Mouse (Mus musculus) midbrain, embryonic 11.5 days (tissue): ENCODE measurements around the gene Trub1. TPM values are rescaled to one million over a fixed set of nuclear protein-coding genes. Genes with fewer than 3 reads are reported as not detected.

Experiments used
- ATAC-seq: fragments of 200-750 bp; cut with Nextera tagmentation; 2 replicates; pipeline ENCODE4 v1.8.0; 2017; ENCODE audit warnings: moderate TSS enrichment, moderate library complexity; ENCODE audit not compliant: low FRiP score
- DNase-seq: peaks from one replicate; pipeline ENCODE4 v3.0.0; 2015; ENCODE audit warnings: low spot score; ENCODE audit errors: missing footprints
- H3K27ac ChIP-seq: fragments of 300-500 bp; sonication (generic); 2 replicates; pipeline ENCODE4 v1.5.1; 2014; ENCODE audit warnings: low read depth, low read length
- H3K27me3 ChIP-seq: fragments of 300-500 bp; sonication (generic); 2 replicates; pipeline ENCODE4 v1.6.1; 2014; ENCODE audit warnings: mild to moderate bottlenecking, low read length, moderate library complexity, mixed read lengths; ENCODE audit not compliant: control insufficient read depth, insufficient read depth
- H3K36me3 ChIP-seq: fragments of 300-500 bp; sonication (generic); 2 replicates; pipeline ENCODE4 v1.6.1; 2014; ENCODE audit warnings: mild to moderate bottlenecking, low read length, moderate library complexity, mixed read lengths; ENCODE audit not compliant: control insufficient read depth, insufficient read depth
- H3K4me1 ChIP-seq: fragments of 300-500 bp; sonication (generic); 2 replicates; pipeline ENCODE4 v1.6.1; 2014; ENCODE audit warnings: low read length; ENCODE audit not compliant: control insufficient read depth, insufficient read depth
- H3K4me2 ChIP-seq: fragments of 300-500 bp; sonication (generic); 2 replicates; pipeline ENCODE4 v1.6.1; 2014; ENCODE audit warnings: mild to moderate bottlenecking, moderate library complexity
- H3K4me3 ChIP-seq: fragments of 300-500 bp; sonication (generic); 2 replicates; pipeline ENCODE4 v1.5.1; 2014; ENCODE audit warnings: low read depth, low read length
- H3K9ac ChIP-seq: fragments of 300-500 bp; sonication (generic); 2 replicates; pipeline ENCODE4 v1.6.1; 2014; ENCODE audit warnings: low read length
- H3K9me3 ChIP-seq: fragments of 300-500 bp; sonication (generic); 2 replicates; pipeline ENCODE4 v1.6.1; 2016; ENCODE audit warnings: low read length; ENCODE audit not compliant: control insufficient read depth
- WGBS: fragments of 180-500 bp; shearing (Covaris S2); extraction: QIAGEN DNeasy Blood & Tissue Kit; methylation state at CpG from one replicate; pipeline ENCODE4 v1.1.7; 2014; 5-methylcytosine and 5-hydroxymethylcytosine counted together
- polyA plus RNA-seq: library from polyadenylated mRNA; unstranded; fragments of >200 nt; fragmentation: Nextera tagmentation; extraction: Ambion mirVana; gene quantifications from 2 replicates; pipeline ENCODE4 v1.2.1, GENCODE M21; 2014

Trub1 gene
- polyA plus RNA-seq, 1 experiment from 2014 or later, result 16.4 TPM

DNA sequence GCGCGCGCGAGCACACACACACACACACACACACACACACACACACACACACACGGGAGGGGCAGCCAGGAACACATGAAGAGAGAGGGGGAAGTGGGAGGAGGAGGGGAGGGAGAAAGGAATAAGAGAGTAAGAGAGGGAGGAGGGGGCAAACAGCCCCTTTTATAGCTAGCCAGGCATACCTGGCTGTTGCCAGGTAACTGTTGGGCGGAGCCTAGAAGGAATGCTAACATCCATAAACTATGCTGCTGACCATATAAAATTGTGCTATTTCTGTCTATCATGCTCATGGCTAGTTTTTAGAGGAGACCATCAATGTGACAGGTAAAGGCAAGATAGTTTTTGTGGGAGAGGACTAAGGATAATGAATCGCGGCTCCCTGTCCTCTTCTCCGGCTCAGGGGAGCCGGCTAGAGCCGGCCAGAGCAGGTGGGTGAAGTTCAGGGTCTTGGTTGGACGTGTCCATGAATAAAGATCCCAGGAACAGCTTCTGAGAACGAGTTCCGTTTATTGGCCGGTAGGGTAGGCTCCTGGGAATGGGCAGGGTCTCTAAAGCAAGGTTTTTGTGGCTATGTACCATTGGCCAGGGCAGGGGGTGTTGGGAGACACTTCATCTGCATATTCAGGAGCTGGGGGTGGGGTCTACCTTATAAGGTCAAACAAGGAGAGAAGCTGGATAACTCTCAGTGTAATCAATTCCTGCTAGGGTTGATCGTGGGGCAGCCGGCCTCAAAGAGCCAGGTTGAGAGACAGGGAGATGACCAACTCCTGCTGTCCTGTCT is 34.7 kb upstream of the Trub1 start:
- peak overlapping the region; percentile 31 for H3K4me2 ChIP-seq
- H3K9me3 ChIP-seq, result no peaks in the 10 kb centered on the region
- ATAC-seq, result peak; percentile 42; the same call in 1 of the 2 replicates
- H3K27ac ChIP-seq, result no peak overlapping the region
- H3K4me1 ChIP-seq, result peaks cover 8% of the 10 kb centered on the region
- WGBS, result 27% methylated on average over 17 of the region's 17 CpGs
- no peaks in the 10 kb centered on the region for H3K27me3 ChIP-seq
- DNase-seq, result no peak
- H3K36me3 ChIP-seq, result no peaks in the 10 kb centered on the region
- H3K9ac ChIP-seq, result no peak overlapping the region
- H3K4me3 ChIP-seq, result no peak overlapping the region; the same call in 1 of the 2 replicates

- DNase-seq (no peak), ATAC-seq (no peak)
- Histone ChIP-seq H3K36me3 (no peaks in the 10 kb centered on the region), H3K27ac (no peak overlapping the region), H3K4me2 (no peak overlapping the region), H3K9ac (no peak overlapping the region), H3K4me3 (no peak overlapping the region), H3K4me1 (peaks cover 4% of the 10 kb centered on the region), H3K9me3 (no peaks in the 10 kb centered on the region), H3K27me3 (no peaks in the 10 kb centered on the region)
- 70% methylated on average over 3 of the region's 3 CpGs for WGBS
Observed at GRCm38 (mm10) chr19:57423402-57423801, 29.3 kb upstream of the Trub1 start.

GRCm38 (mm10) chr19:57425296-57425695 is 27.4 kb upstream of the Trub1 start:
- ATAC-seq (no peak), DNase-seq (peak; percentile 56)
- H3K27ac ChIP-seq, result no peak overlapping the region
- no peaks in the 10 kb centered on the region for H3K27me3 ChIP-seq
- no peaks in the 10 kb centered on the region for H3K9me3 ChIP-seq
- no peak overlapping the region for H3K4me3 ChIP-seq
- H3K36me3 ChIP-seq, result no peaks in the 10 kb centered on the region
- H3K4me1 ChIP-seq, result no peaks in the 10 kb centered on the region
- no peak overlapping the region for H3K9ac ChIP-seq
- WGBS, result 92% methylated on average over 15 of the region's 15 CpGs
- no peak overlapping the region for H3K4me2 ChIP-seq

- H3K36me3 ChIP-seq, result no peaks in the 10 kb centered on the region
- no peak overlapping the region for H3K27ac ChIP-seq
- H3K27me3 ChIP-seq, result no peaks in the 10 kb centered on the region
- no peaks in the 10 kb centered on the region for H3K4me1 ChIP-seq
- H3K4me2 ChIP-seq, result no peak overlapping the region
- DNase-seq (peak; percentile 69), ATAC-seq (no peak)
- H3K9me3 ChIP-seq, result no peaks in the 10 kb centered on the region
- no peak overlapping the region for H3K4me3 ChIP-seq
- WGBS, result 91% methylated on average over 8 of the region's 8 CpGs
- H3K9ac ChIP-seq, result no peak overlapping the region
Observed at GRCm38 (mm10) chr19:57426841-57427240, 25.9 kb upstream of the Trub1 start.

DNA sequence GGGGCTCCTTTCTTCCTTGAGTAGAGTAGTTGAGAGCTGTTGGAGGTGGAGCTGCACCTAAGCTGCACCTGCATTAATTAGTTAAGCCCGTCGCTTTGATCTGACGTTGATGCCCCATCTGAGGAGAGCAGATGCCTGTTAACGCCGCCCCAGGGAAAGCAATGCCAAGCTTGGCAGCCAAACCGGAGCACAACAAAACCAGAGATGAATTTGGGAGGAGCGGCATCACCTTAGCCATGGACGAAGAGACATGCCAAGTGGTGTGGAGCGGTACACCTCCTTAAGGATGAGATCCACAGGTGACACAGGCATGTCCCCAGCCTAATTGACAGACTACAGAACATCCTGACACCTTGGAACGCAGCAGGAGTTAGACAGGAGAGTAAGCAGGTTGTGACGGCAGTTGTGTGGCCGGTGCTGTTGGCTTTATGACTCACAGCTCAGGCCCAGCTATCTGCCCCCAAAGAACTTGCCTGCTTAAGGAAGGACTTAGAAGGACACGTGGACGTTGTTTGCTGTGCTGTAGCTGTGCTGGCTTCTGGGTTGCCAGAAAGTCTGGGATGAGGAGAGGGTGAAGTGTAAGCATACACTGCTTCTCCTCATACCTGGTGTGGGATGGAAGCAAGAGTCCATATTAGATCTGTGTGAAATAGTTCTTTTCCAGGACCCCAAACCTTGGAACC is 24.8 kb upstream of the Trub1 start:
- Histone ChIP-seq H3K4me2 (no peak overlapping the region), H3K9ac (no peak overlapping the region), H3K36me3 (no peaks in the 10 kb centered on the region), H3K4me1 (no peaks in the 10 kb centered on the region), H3K9me3 (no peaks in the 10 kb centered on the region), H3K27me3 (no peaks in the 10 kb centered on the region), H3K4me3 (no peak overlapping the region), H3K27ac (no peak overlapping the region)
- DNase-seq (peak; percentile 37), ATAC-seq (no peak)
- WGBS, result 86% methylated on average over 14 of the region's 14 CpGs

GRCm38 (mm10) chr19:57428641-57429040 is 24.1 kb upstream of the Trub1 start:
- no peak overlapping the region for H3K4me2 ChIP-seq
- no peak overlapping the region for H3K9ac ChIP-seq
- DNase-seq, result peak; percentile 44
- WGBS, result 86% methylated on average over 3 of the region's 3 CpGs
- H3K4me3 ChIP-seq, result no peak overlapping the region
- H3K27me3 ChIP-seq, result no peaks in the 10 kb centered on the region
- H3K36me3 ChIP-seq, result no peaks in the 10 kb centered on the region
- H3K9me3 ChIP-seq, result no peaks in the 10 kb centered on the region
- no peak for ATAC-seq
- H3K4me1 ChIP-seq, result no peaks in the 10 kb centered on the region
- no peak overlapping the region for H3K27ac ChIP-seq

DNA sequence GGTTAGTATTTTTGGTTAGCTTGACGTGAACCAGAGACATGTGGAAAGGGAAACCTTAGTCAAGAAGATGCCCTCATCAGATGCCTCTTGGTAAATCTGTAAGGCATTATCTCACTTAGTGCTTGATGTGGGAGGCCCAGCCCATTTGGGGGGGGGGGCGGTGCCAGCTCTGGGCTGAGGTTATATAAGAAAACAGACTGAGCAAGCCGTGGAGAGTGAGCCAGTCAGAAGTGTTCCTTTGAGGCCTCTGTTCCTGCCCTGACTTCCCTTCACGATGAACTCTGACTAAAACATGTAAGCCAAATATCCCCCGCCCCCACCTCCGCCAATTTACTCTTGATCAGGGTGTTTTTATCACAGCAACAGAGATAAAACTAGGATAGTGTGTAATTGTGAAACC is 22.8 kb upstream of the Trub1 start:
- Histone ChIP-seq H3K27ac (no peak overlapping the region), H3K4me2 (no peak overlapping the region), H3K4me3 (no peak overlapping the region), H3K27me3 (no peaks in the 10 kb centered on the region), H3K4me1 (no peaks in the 10 kb centered on the region), H3K36me3 (no peaks in the 10 kb centered on the region), H3K9me3 (no peaks in the 10 kb centered on the region), H3K9ac (no peak overlapping the region)
- ATAC-seq (no peak), DNase-seq (no peak)
- 77% methylated on average over 6 of the region's 6 CpGs for WGBS

GRCm38 (mm10) chr19:57431476-57431875 is 21.2 kb upstream of the Trub1 start:
- no peaks in the 10 kb centered on the region for H3K9me3 ChIP-seq
- H3K4me1 ChIP-seq, result no peaks in the 10 kb centered on the region
- DNase-seq (peak; percentile 59), ATAC-seq (no peak)
- H3K9ac ChIP-seq, result no peak overlapping the region
- 56% methylated on average over 6 of the region's 6 CpGs for WGBS
- no peak overlapping the region for H3K4me2 ChIP-seq
- H3K27ac ChIP-seq, result no peak overlapping the region
- no peak overlapping the region for H3K4me3 ChIP-seq
- H3K36me3 ChIP-seq, result no peaks in the 10 kb centered on the region
- no peaks in the 10 kb centered on the region for H3K27me3 ChIP-seq

DNA sequence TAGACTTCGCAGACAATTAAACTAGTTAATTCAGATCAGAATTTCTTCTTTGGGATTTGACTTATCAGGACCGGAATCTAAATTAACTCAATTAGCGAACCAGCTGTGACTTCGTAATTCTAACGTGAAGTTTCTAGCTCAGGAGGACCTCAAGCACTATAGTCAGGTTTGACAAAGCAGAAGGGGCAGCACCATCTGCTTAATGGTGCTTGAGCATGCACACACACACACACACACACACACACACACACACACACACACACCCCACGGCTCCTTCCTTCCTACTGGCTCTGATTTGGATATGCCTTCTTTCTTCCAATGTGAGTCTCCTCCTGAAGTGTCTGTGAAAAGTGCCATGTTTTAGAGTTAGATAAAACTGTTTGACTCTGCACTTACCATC is 18.7 kb upstream of the Trub1 start:
- H3K4me3 ChIP-seq, result no peak overlapping the region
- no peaks in the 10 kb centered on the region for H3K4me1 ChIP-seq
- no peak overlapping the region for H3K27ac ChIP-seq
- H3K36me3 ChIP-seq, result no peaks in the 10 kb centered on the region
- H3K27me3 ChIP-seq, result no peaks in the 10 kb centered on the region
- 84% methylated on average over 6 of the region's 6 CpGs for WGBS
- ATAC-seq, result no peak
- no peak overlapping the region for H3K4me2 ChIP-seq
- DNase-seq, result peak; percentile 53
- no peaks in the 10 kb centered on the region for H3K9me3 ChIP-seq
- H3K9ac ChIP-seq, result no peak overlapping the region
